Mouse (Mus musculus) cerebellum, adult 11-12 months (tissue): ENCODE results near the gene Lmln.
"Not testable (repeated sequence)": the region's sequence is repeated elsewhere in the genome, so short reads cannot be mapped to it uniquely, and the experiment has no call there.

ENCODE experiments used
- DNase-seq: peaks from one replicate; pipeline ENCODE4 v3.0.0; 2022

Gene Lmln

GRCm38 (mm10) chr16:33058656-33059055, 3.7 kb upstream of the Lmln start:
- DNase-seq: not testable (repeated sequence)

GRCm38 (mm10) chr16:33059471-33059870, 2.9 kb upstream of the Lmln start:
- DNase-seq: no peak

- DNase-seq: no peak
Measured at GRCm38 (mm10) chr16:33060926-33061325, 1.4 kb upstream of the Lmln start.

GRCm38 (mm10) chr16:33061400-33061799, 921 bp upstream of the Lmln start:
- DNase-seq: no peak

GRCm38 (mm10) chr16:33062682-33063131, 386 bp downstream of the Lmln start:
- DNase-seq: no peak

- no peak for DNase-seq
Measured at GRCm38 (mm10) chr16:33063267-33063666, 946 bp downstream of the Lmln start.

- DNase-seq: no peak
Measured at GRCm38 (mm10) chr16:33064636-33065035, 2.3 kb downstream of the Lmln start.

- no peak for DNase-seq
Measured at GRCm38 (mm10) chr16:33070928-33071327, 8.6 kb downstream of the Lmln start.

- DNase-seq: no peak
Measured at GRCm38 (mm10) chr16:33072871-33073557, 10.7 kb downstream of the Lmln start.

GRCm38 (mm10) chr16:33074967-33075366, 12.6 kb downstream of the Lmln start:
- DNase-seq: no peak

- DNase-seq: no peak
Measured at GRCm38 (mm10) chr16:33076078-33076477, 13.8 kb downstream of the Lmln start.

- DNase-seq: no peak
Measured at GRCm38 (mm10) chr16:33077069-33077627, 14.8 kb downstream of the Lmln start.

- no peak for DNase-seq
Measured at GRCm38 (mm10) chr16:33080063-33080462, 17.7 kb downstream of the Lmln start.

GRCm38 (mm10) chr16:33082951-33083350, 20.6 kb downstream of the Lmln start:
- no peak for DNase-seq

- no peak for DNase-seq
Measured at GRCm38 (mm10) chr16:33083996-33084395, 21.7 kb downstream of the Lmln start.

- no peak for DNase-seq
Measured at GRCm38 (mm10) chr16:33085666-33086065, 23.3 kb downstream of the Lmln start.

- no peak for DNase-seq
Measured at GRCm38 (mm10) chr16:33113726-33114125, 51.4 kb downstream of the Lmln start.

GRCm38 (mm10) chr16:33123373-33123772, 61.1 kb downstream of the Lmln start:
- peak; percentile 22 for DNase-seq

GRCm38 (mm10) chr16:33123938-33124820, 61.9 kb downstream of the Lmln start:
- DNase-seq: no peak

GRCm38 (mm10) chr16:33127052-33127451, 64.7 kb downstream of the Lmln start:
- DNase-seq: no peak

GRCm38 (mm10) chr16:33130731-33131130, 68.4 kb downstream of the Lmln start:
- DNase-seq: no peak

- DNase-seq: no peak
Measured at GRCm38 (mm10) chr16:33133186-33133585, 70.9 kb downstream of the Lmln start.

GRCm38 (mm10) chr16:33135167-33135566, 72.8 kb downstream of the Lmln start:
- DNase-seq: no peak

GRCm38 (mm10) chr16:33139061-33139460, 76.7 kb downstream of the Lmln start:
- DNase-seq: not testable (repeated sequence)
